Mouse (Mus musculus) CH12.LX (cell line): Measurements from ENCODE around the gene Cwh43. TPM values are rescaled to one million over a fixed set of nuclear protein-coding genes. Genes with fewer than 3 reads are reported as not detected.

ENCODE experiments used
- DNase-seq: peaks from one replicate; pipeline ENCODE4 v3.0.0-alpha.2; 2013; ENCODE audit errors: extremely low read depth
- H3K27ac ChIP-seq: 2 replicates; pipeline ENCODE4 v1.5.1; 2012; ENCODE audit warnings: low read depth, mild to moderate bottlenecking, control low read depth, moderate library complexity; ENCODE audit not compliant: insufficient read depth
- H3K27me3 ChIP-seq: replicated peaks from 2 replicates; pipeline ENCODE3; 2012; ENCODE audit warnings: inconsistent platforms
- H3K36me3 ChIP-seq, 2 experiments: replicated peaks in 1 of 2; 2 replicates each; pipeline versions ENCODE3 to v1.6.1; 2012; ENCODE audit warnings: inconsistent platforms in 1 of 2, low read length in 1 of 2, mild to moderate bottlenecking in 1 of 2, mixed read lengths in 1 of 2, moderate library complexity in 1 of 2; ENCODE audit not compliant: control insufficient read depth in 1 of 2, insufficient read depth in 1 of 2
- H3K4me1 ChIP-seq, 2 experiments: 2 replicates each; pipeline ENCODE4 v1.6.1; 2012; ENCODE audit warnings: inconsistent platforms in 1 of 2, moderate library complexity in 1 of 2; ENCODE audit not compliant: insufficient read depth in 2 of 2, control insufficient read depth in 1 of 2
- H3K4me2 ChIP-seq: 2 replicates; pipeline ENCODE4 v1.6.1; 2012; ENCODE audit warnings: low read depth, mild to moderate bottlenecking, control low read depth; ENCODE audit not compliant: poor library complexity, insufficient read depth, severe bottlenecking
- H3K4me3 ChIP-seq, 3 experiments: fragments of 150-350 bp in 1 of 3; sonication (generic) in 1 of 3; replicated peaks in 1 of 3; 2 replicates each; pipeline versions ENCODE3 to v1.5.1; 2011 to 2012; ENCODE audit warnings: low read depth in 2 of 3, low read length in 2 of 3, mild to moderate bottlenecking in 2 of 3, moderate library complexity in 2 of 3, control low read depth in 1 of 3, improper control_type of control experiment in 1 of 3, inconsistent platforms in 1 of 3, mixed read lengths in 1 of 3; ENCODE audit not compliant: poor library complexity in 1 of 3
- H3K79me2 ChIP-seq: replicated peaks from 2 replicates; pipeline ENCODE4 v1.6.1; 2012; ENCODE audit warnings: mild to moderate bottlenecking, moderate library complexity; ENCODE audit not compliant: control insufficient read depth, poor library complexity, insufficient read depth, severe bottlenecking; ENCODE audit errors: extremely low read depth
- H3K9ac ChIP-seq: 2 replicates; pipeline ENCODE4 v1.6.1; 2012; ENCODE audit warnings: low read depth, mild to moderate bottlenecking, control low read depth, moderate library complexity; ENCODE audit not compliant: insufficient read depth
- H3K9me3 ChIP-seq: replicated peaks from 2 replicates; pipeline ENCODE3; 2012; ENCODE audit warnings: low read length, inconsistent platforms, mixed read lengths
- CHD1 ChIP-seq: IDR thresholded peaks from 2 replicates; pipeline ENCODE4 v1.6.1; 2012; ENCODE audit warnings: low read depth, low read length, improper control_type of control experiment, inconsistent platforms
- CHD2 ChIP-seq: IDR thresholded peaks from 2 replicates; pipeline ENCODE4 v1.6.1; 2011; ENCODE audit warnings: low read length, improper control_type of control experiment
- EP300 ChIP-seq: IDR thresholded peaks from 2 replicates; pipeline ENCODE4 v1.6.1; 2011; ENCODE audit warnings: low read length, improper control_type of control experiment
- ETS1 ChIP-seq: conservative IDR thresholded peaks from 2 replicates; pipeline ENCODE4 v1.6.1; 2012; ENCODE audit warnings: low read depth, mild to moderate bottlenecking, inconsistent platforms, low read length, improper control_type of control experiment, moderate library complexity
- GABPA ChIP-seq: IDR thresholded peaks from 2 replicates; pipeline ENCODE4 v1.6.1; 2012; ENCODE audit warnings: low read depth, low read length, improper control_type of control experiment, inconsistent platforms; ENCODE audit not compliant: insufficient replicate concordance
- IRF4 ChIP-seq: IDR thresholded peaks from 2 replicates; pipeline ENCODE4 v1.6.1; 2014; ENCODE audit warnings: low read depth, mild to moderate bottlenecking, inconsistent platforms, low read length, improper control_type of control experiment
- JUND ChIP-seq: conservative IDR thresholded peaks from 2 replicates; pipeline ENCODE4 v1.6.1; 2011; ENCODE audit warnings: low read depth, low read length, improper control_type of control experiment
- KAT2A ChIP-seq: IDR thresholded peaks from 2 replicates; pipeline ENCODE4 v1.6.1; 2012; ENCODE audit warnings: low read length, improper control_type of control experiment, inconsistent platforms; ENCODE audit not compliant: insufficient replicate concordance
- MAFK ChIP-seq: IDR thresholded peaks from 2 replicates; pipeline ENCODE4 v1.6.1; 2011; ENCODE audit warnings: low read length, improper control_type of control experiment; ENCODE audit not compliant: insufficient replicate concordance
- MEF2A ChIP-seq: IDR thresholded peaks from 2 replicates; pipeline ENCODE4 v1.6.1; 2014; ENCODE audit warnings: low read depth, mild to moderate bottlenecking, inconsistent platforms, low read length, improper control_type of control experiment, borderline replicate concordance
- MXI1 ChIP-seq: IDR thresholded peaks from 2 replicates; pipeline ENCODE4 v1.6.1; 2011; ENCODE audit warnings: mild to moderate bottlenecking, low read depth, low read length, improper control_type of control experiment
- MYC ChIP-seq: IDR thresholded peaks from 2 replicates; pipeline ENCODE4 v1.6.1; 2011; ENCODE audit warnings: low read depth, mild to moderate bottlenecking, improper control_type of control experiment, low read length
- NELFE ChIP-seq: IDR thresholded peaks from 2 replicates; pipeline ENCODE4 v1.6.1; 2011; ENCODE audit warnings: low read depth, low read length, improper control_type of control experiment
- PAX5 ChIP-seq: IDR thresholded peaks from 2 replicates; pipeline ENCODE4 v1.6.1; 2012; ENCODE audit warnings: low read length, inconsistent platforms, mixed read lengths
- POLR2AphosphoS2 ChIP-seq: IDR thresholded peaks from 2 replicates; pipeline ENCODE4 v1.6.1; 2011; ENCODE audit warnings: low read depth, low read length, improper control_type of control experiment
- RCOR1 ChIP-seq: conservative IDR thresholded peaks from 2 replicates; pipeline ENCODE4 v1.6.1; 2012; ENCODE audit warnings: low read depth, mild to moderate bottlenecking, inconsistent platforms, low read length, improper control_type of control experiment
- SIN3A ChIP-seq: IDR thresholded peaks from 2 replicates; pipeline ENCODE4 v1.6.1; 2012; ENCODE audit warnings: low read length, improper control_type of control experiment, inconsistent platforms
- SMC3 ChIP-seq: IDR thresholded peaks from 2 replicates; pipeline ENCODE4 v1.6.1; 2011; ENCODE audit warnings: low read depth, low read length, improper control_type of control experiment
- TBP ChIP-seq: conservative IDR thresholded peaks from 2 replicates; pipeline ENCODE4 v1.6.1; 2011; ENCODE audit warnings: low read depth, low read length, improper control_type of control experiment
- UBTF ChIP-seq: IDR thresholded peaks from 2 replicates; pipeline ENCODE4 v1.6.1; 2012; ENCODE audit warnings: low read depth, mild to moderate bottlenecking, inconsistent platforms, low read length, improper control_type of control experiment, moderate library complexity
- ZC3H11A ChIP-seq: IDR thresholded peaks from 2 replicates; pipeline ENCODE4 v1.6.1; 2012; ENCODE audit warnings: low read depth, mild to moderate bottlenecking, inconsistent platforms, low read length, improper control_type of control experiment
- ZMIZ1 ChIP-seq: IDR thresholded peaks from 2 replicates; pipeline ENCODE4 v1.6.1; 2012; ENCODE audit warnings: low read depth, mild to moderate bottlenecking, inconsistent platforms, low read length, improper control_type of control experiment
- ZNF384 ChIP-seq: IDR thresholded peaks from 2 replicates; pipeline ENCODE4 v1.6.1; 2012; ENCODE audit warnings: low read depth, low read length, improper control_type of control experiment, inconsistent platforms
- dilution Hi-C: fragments of 300-500 bp; cut with MboI; formaldehyde crosslinking; loops from 2 replicates; pipeline ENCODE4 v1.14.3; 2020; ENCODE audit warnings: low sequenced_read_pairs; ENCODE audit not compliant: extremely low pct_unique_long_range_greater_than_20kb, extremely low pct_ligation_motif_present
- in situ Hi-C: fragments of 300-500 bp; cut with MboI; formaldehyde crosslinking; loops from 3 replicates; pipeline ENCODE4 v1.14.3; 2019; ENCODE audit warnings: low sequenced_read_pairs, low pct_ligation_motif_present, low pct_unique_long_range_greater_than_20kb, mixed read lengths
- polyA plus RNA-seq: library from polyadenylated mRNA; unstranded; fragments of >175 nt; gene quantifications from 2 replicates; pipeline ENCODE4 v1.2.1, GENCODE M21; 2012; ENCODE audit warnings: low read depth; ENCODE audit not compliant: insufficient read length
- total RNA-seq, 2 experiments: library from RNA; depleted of rRNA; stranded (reverse); fragments of 300-350 nt in 1 of 2; fragments of >200 nt in 1 of 2; gene quantifications; 2 replicates each; pipeline ENCODE4 v1.2.3; 2012 to 2014

Cwh43 gene
- total and polyA plus RNA-seq, 3 experiments, result not detected

DNA sequence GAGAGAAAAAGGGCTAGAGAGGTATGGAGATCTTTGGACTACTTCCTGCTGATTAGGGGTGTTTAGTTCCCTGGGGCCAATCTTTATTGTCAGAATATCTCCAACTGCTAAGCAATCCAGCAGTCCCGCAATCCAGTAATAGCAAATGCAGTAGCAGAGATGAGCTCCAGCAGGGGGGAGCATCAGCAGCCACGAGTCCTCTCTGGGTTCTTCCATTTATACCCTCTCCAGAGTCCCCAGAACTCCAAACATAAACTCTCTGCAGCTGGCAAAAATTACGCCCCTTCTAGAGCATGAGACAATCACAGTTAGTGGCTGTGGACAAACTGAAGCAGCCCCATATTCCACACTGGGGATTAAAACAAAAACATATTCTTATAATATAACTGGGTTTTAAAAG, 36.1 kb upstream of the Cwh43 start:
- dilution Hi-C loops (no loop called here), in situ Hi-C loops (loop anchor here (10.0 kb wide), 1 partner anchor 55 kb away; no protein-coding TSS in a partner anchor)
- H3K4me3 ChIP-seq, result no peak overlapping the region
- H3K9ac ChIP-seq, result no peak overlapping the region
- no peak overlapping the region for H3K4me2 ChIP-seq
- peaks cover 12 to 58% of the 10 kb centered on the region in 2 experiments for H3K4me1 ChIP-seq
- no peak for DNase-seq
- TF ChIP-seq MYC, result no peak
- no peak for TF ChIP-seq POLR2AphosphoS2
- no peak for TF ChIP-seq CHD1
- no peak for TF ChIP-seq PAX5
- TF ChIP-seq EP300, result no peak
- TF ChIP-seq MAFK, result no peak
- TF ChIP-seq IRF4, result no peak
- no peak for TF ChIP-seq ETS1
- TF ChIP-seq CHD2, result no peak
- TF ChIP-seq TBP, result no peak
- TF ChIP-seq MXI1, result no peak
- TF ChIP-seq KAT2A, result no peak
- no peak for TF ChIP-seq SMC3
- TF ChIP-seq JUND, result no peak
- no peak for TF ChIP-seq UBTF
- no peaks in the 10 kb centered on the region for H3K79me2 ChIP-seq
- H3K36me3 ChIP-seq, result no peaks in the 10 kb centered on the region
- no peaks in the 10 kb centered on the region for H3K27me3 ChIP-seq
- no peak overlapping the region for H3K27ac ChIP-seq
- no peaks in the 10 kb centered on the region for H3K9me3 ChIP-seq

DNA sequence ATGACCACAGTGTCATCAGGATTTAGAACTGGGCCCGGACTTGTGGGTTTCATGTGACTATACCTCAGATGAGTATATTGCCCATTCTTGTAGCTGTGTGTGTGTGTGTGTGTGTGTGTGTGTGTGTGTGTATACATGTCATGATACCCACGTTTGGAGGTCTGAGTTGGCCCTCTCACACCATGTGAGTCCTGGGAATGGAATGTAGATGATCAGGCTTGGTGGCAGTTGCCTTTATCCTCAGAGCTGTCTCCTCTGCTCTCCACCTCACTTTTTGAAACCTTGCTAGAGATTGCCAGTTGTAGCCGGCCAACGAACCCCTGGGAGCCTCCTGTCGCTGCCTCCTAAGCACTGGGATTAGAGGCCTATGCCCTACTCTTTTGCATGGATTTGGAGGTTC, 33.3 kb upstream of the Cwh43 start:
- in situ Hi-C loops (loop anchor here (10.0 kb wide), 1 partner anchor 58 kb away; no protein-coding TSS in a partner anchor), dilution Hi-C loops (no loop called here)
- Histone ChIP-seq H3K9me3 (no peaks in the 10 kb centered on the region), H3K9ac (no peak overlapping the region), H3K4me2 (no peak overlapping the region), H3K79me2 (no peaks in the 10 kb centered on the region), H3K4me3 (no peak overlapping the region), H3K4me1 (peaks cover 8 to 40% of the 10 kb centered on the region in 2 experiments), H3K36me3 (no peaks in the 10 kb centered on the region), H3K27me3 (no peaks in the 10 kb centered on the region), H3K27ac (no peak overlapping the region)
- no peak for TF ChIP-seq GABPA
- no peak for TF ChIP-seq JUND
- no peak for TF ChIP-seq ZC3H11A
- no peak for TF ChIP-seq CHD2
- TF ChIP-seq POLR2AphosphoS2, result no peak
- no peak for TF ChIP-seq MYC
- TF ChIP-seq MAFK, result no peak
- no peak for TF ChIP-seq MEF2A
- TF ChIP-seq CHD1, result no peak
- TF ChIP-seq SMC3, result no peak
- TF ChIP-seq NELFE, result no peak
- TF ChIP-seq ZNF384, result no peak
- TF ChIP-seq RCOR1, result no peak
- no peak for TF ChIP-seq SIN3A
- TF ChIP-seq ZMIZ1, result no peak
- TF ChIP-seq PAX5, result no peak
- DNase-seq, result no peak
